Mouse (Mus musculus) bone marrow, adult 2 months (tissue): ENCODE measurements around the gene Rad51b.

Source experiments
- CTCF ChIP-seq: fragments of 200-500 bp; IDR thresholded peaks from 2 replicates; pipeline ENCODE4 v1.5.1; 2011; ENCODE audit warnings: low read length, control low read depth; ENCODE audit not compliant: control insufficient read depth, insufficient read depth
- POLR2A ChIP-seq: fragments of 200-500 bp; IDR thresholded peaks from 2 replicates; pipeline ENCODE4 v1.6.1; 2011; ENCODE audit warnings: low read depth, mild to moderate bottlenecking, control low read depth, low read length, borderline replicate concordance; ENCODE audit not compliant: control insufficient read depth

DNA sequence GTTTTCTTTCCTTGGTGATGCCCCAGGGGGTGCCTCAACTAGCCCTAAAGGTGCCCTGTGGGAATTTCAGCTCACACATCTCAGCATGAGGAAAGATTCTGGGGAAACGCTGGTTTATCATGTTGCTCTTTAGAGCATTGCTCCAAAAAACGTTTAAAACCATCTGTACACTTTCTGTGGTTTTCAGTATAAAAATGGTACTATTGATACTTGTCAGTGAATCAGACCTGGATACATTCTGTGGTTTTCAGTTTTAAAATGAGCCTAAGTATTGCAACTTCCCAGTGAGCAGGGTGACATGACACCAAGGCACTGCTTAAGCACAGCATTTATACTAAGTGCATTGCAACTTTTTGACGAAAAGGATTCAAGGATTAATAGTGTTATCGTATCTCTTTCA lies 139.8 kb downstream of the Rad51b start:
- TF ChIP-seq POLR2A = no peak
- no peak for TF ChIP-seq CTCF
